Mouse (Mus musculus): ENCODE measurements around the gene Relt. TPM values are rescaled to one million over a fixed set of nuclear protein-coding genes. Genes with fewer than 3 reads are reported as not detected.

Relt gene
- polyA plus RNA-seq, 1 experiment from 2014 or later, result 2.7 TPM

DNA sequence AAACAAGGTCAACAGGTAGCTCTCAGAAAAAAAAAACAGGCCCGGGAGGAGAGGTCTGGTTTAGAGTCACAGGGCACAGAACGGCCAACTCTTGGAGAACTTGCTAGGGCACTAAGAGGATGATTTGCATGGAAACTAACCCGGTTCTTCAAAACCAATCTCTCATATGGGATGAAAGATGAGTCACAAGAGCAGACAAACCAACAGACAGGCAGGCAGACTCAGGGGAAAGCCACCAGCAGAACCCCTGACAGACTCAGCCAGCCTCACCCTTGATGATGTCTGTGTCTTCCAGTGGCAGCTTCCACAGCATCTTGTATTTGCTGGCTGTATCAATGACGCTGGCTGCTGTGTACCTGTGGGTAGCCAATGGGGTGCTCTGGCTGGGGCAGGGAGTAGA lies 18.7 kb upstream of the Relt start:
- H3K4me1 ChIP-seq (replicated peaks; ENCODE audit: control insufficient read depth, insufficient read depth, low read length), result 0 out of 2 replicates have a peak, but pooled peaks cover 3% of the 10 kb centered on the region
- H3K9me3 ChIP-seq (ENCODE audit: control insufficient read depth, low read length), result no peaks in the 10 kb centered on the region
- no peaks in the 10 kb centered on the region for H3K27me3 ChIP-seq (ENCODE audit: control insufficient read depth, insufficient read depth, low read length)
- H3K27ac ChIP-seq (ENCODE audit: low read depth, low read length), result no peak overlapping the region
- H3K9ac ChIP-seq (ENCODE audit: low read length), result no peak overlapping the region
- ATAC-seq (replicated peaks; ENCODE audit: low FRiP score) (no peak), DNase-seq (ENCODE audit: low spot score) (no peak)
- WGBS, result 94% methylated on average over 4 of the region's 4 CpGs
- no peak overlapping the region for H3K4me2 ChIP-seq (ENCODE audit: low read depth, low read length, severe bottlenecking)
- no peaks in the 10 kb centered on the region; the same call in 1 of the 2 replicates for H3K36me3 ChIP-seq (ENCODE audit: control insufficient read depth, insufficient read depth, low read length)
- no peak overlapping the region for H3K4me3 ChIP-seq (ENCODE audit: low read depth, low read length)

DNA sequence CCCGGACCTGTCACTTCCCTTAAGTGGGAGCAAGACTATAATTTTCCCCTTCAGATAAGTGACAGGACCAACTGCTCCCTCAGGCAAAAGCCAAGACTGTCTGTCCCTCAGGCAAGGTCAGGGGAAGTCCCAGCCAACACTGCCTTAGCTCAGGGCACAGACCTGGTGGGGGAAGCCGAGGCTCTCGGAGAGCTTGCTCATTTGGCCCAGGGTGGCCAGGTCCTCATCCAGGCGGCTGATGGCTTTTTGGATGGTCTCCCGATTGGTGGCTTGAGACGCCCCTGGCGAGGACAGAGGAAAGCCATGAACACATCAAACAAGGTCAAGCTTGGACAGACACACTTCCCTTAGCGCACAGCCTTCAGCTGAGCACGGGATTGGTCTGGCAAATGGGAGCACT lies 18.3 kb upstream of the Relt start:
- Histone ChIP-seq H3K27me3 (ENCODE audit: control insufficient read depth, insufficient read depth, low read length) (no peaks in the 10 kb centered on the region), H3K4me1 (replicated peaks; ENCODE audit: control insufficient read depth, insufficient read depth, low read length) (0 out of 2 replicates have a peak, but pooled peaks cover 3% of the 10 kb centered on the region), H3K4me3 (ENCODE audit: low read depth, low read length) (no peak overlapping the region), H3K9me3 (ENCODE audit: control insufficient read depth, low read length) (no peaks in the 10 kb centered on the region), H3K36me3 (ENCODE audit: control insufficient read depth, insufficient read depth, low read length) (peaks cover 2% of the 10 kb centered on the region), H3K27ac (ENCODE audit: low read depth, low read length) (no peak overlapping the region), H3K9ac (ENCODE audit: low read length) (no peak overlapping the region), H3K4me2 (ENCODE audit: low read depth, low read length, severe bottlenecking) (no peak overlapping the region)
- WGBS, result 87% methylated on average over 9 of the region's 9 CpGs
- ATAC-seq (replicated peaks; ENCODE audit: low FRiP score) (no peak), DNase-seq (ENCODE audit: low spot score) (no peak)

DNA sequence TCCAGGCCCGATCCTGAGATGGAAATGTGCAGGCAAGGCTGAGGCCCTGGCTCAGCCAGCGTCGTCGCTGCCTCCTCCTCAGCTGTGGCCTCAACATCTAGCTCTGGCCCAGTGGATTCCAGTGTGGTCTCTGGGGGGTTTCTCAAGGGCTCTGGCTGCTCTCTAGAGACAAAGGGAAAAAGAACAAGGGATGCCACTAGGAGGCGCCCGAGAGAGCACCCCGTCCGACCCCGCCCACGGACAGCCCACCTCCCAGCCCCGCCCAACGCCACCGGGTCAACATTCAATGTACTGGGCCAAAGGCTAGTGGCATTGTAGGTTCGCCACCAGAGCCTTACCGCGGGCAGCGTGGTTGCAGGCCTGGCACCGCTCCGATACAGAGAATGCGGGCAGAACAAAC lies 16.3 kb upstream of the Relt start:
- H3K4me3 ChIP-seq (ENCODE audit: low read depth, low read length), result no peak overlapping the region
- peaks cover 2% of the 10 kb centered on the region for H3K36me3 ChIP-seq (ENCODE audit: control insufficient read depth, insufficient read depth, low read length)
- H3K4me2 ChIP-seq (ENCODE audit: low read depth, low read length, severe bottlenecking), result no peak overlapping the region
- 14% methylated on average over 20 of the region's 20 CpGs for WGBS
- DNase-seq (ENCODE audit: low spot score), result peak; percentile 90
- peak; percentile 53; the same call in 1 of the 2 replicates for ATAC-seq (replicated peaks; ENCODE audit: low FRiP score)
- no peak overlapping the region for H3K27ac ChIP-seq (ENCODE audit: low read depth, low read length)
- 0 out of 2 replicates have a peak, but pooled peaks cover 3% of the 10 kb centered on the region for H3K4me1 ChIP-seq (replicated peaks; ENCODE audit: control insufficient read depth, insufficient read depth, low read length)
- no peaks in the 10 kb centered on the region for H3K27me3 ChIP-seq (ENCODE audit: control insufficient read depth, insufficient read depth, low read length)
- no peaks in the 10 kb centered on the region for H3K9me3 ChIP-seq (ENCODE audit: control insufficient read depth, low read length)
- H3K9ac ChIP-seq (ENCODE audit: low read length), result peak overlapping the region; percentile 27; the same call in 1 of the 2 replicates

DNA sequence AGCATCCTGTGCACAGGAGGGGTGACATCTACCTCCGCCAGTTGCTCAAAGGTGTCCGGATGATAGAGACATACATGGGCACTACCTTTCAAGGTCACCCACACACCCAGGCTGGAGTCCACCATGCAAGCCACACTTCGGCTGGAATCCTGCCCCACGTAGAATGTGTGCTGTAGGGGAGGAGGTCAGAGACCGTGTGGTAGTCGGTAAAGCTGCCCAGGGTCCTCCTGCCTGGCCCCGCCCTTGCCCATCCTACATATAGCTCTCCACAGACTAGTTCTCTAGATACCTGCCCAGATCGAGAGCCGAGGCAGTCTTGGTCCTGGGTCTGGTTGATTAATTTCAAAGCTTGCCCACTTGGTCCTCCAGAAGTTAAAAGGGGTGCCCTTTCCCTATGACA lies 13.5 kb upstream of the Relt start:
- H3K9me3 ChIP-seq (ENCODE audit: control insufficient read depth, low read length), result no peaks in the 10 kb centered on the region
- peaks cover 2% of the 10 kb centered on the region for H3K36me3 ChIP-seq (ENCODE audit: control insufficient read depth, insufficient read depth, low read length)
- DNase-seq (ENCODE audit: low spot score) (no peak), ATAC-seq (replicated peaks; ENCODE audit: low FRiP score) (no peak)
- H3K27ac ChIP-seq (ENCODE audit: low read depth, low read length), result no peak overlapping the region
- no peak overlapping the region for H3K9ac ChIP-seq (ENCODE audit: low read length)
- H3K4me2 ChIP-seq (ENCODE audit: low read depth, low read length, severe bottlenecking), result no peak overlapping the region
- H3K27me3 ChIP-seq (ENCODE audit: control insufficient read depth, insufficient read depth, low read length), result no peaks in the 10 kb centered on the region
- 94% methylated on average over 9 of the region's 9 CpGs for WGBS
- 0 out of 2 replicates have a peak, but pooled peaks cover 3% of the 10 kb centered on the region for H3K4me1 ChIP-seq (replicated peaks; ENCODE audit: control insufficient read depth, insufficient read depth, low read length)
- no peak overlapping the region for H3K4me3 ChIP-seq (ENCODE audit: low read depth, low read length)

DNA sequence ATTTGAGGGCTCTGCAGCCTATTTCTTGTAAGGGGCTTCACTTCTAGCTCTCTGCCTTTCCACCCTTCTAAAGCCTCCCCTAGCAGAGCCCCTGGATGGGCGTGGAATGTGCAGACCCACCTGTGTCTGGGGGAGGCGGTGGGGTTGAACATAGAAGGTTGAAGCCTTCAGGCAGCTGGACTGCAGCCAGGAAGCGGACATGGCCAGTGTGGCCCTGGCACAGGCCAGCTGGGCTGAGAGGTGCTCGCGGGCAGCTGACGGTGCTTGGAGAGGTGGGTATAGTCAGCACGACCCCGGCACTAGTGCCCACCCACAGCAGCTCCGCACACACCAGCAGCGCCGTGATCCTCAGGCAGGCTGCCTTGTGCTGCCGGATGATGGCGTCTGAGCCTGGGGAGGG lies 13.0 kb upstream of the Relt start:
- Histone ChIP-seq H3K9ac (ENCODE audit: low read length) (no peak overlapping the region), H3K9me3 (ENCODE audit: control insufficient read depth, low read length) (no peaks in the 10 kb centered on the region), H3K4me1 (replicated peaks; ENCODE audit: control insufficient read depth, insufficient read depth, low read length) (0 out of 2 replicates have a peak, but pooled peaks cover 3% of the 10 kb centered on the region), H3K27me3 (ENCODE audit: control insufficient read depth, insufficient read depth, low read length) (no peaks in the 10 kb centered on the region), H3K4me3 (ENCODE audit: low read depth, low read length) (no peak overlapping the region), H3K4me2 (ENCODE audit: low read depth, low read length, severe bottlenecking) (no peak overlapping the region), H3K27ac (ENCODE audit: low read depth, low read length) (no peak overlapping the region), H3K36me3 (ENCODE audit: control insufficient read depth, insufficient read depth, low read length) (peaks cover 2% of the 10 kb centered on the region)
- whole genome bisulfite sequencing, result 96% methylated on average over 13 of the region's 13 CpGs
- ATAC-seq (replicated peaks; ENCODE audit: low FRiP score), result no peak
- DNase-seq (ENCODE audit: low spot score), result no peak

DNA sequence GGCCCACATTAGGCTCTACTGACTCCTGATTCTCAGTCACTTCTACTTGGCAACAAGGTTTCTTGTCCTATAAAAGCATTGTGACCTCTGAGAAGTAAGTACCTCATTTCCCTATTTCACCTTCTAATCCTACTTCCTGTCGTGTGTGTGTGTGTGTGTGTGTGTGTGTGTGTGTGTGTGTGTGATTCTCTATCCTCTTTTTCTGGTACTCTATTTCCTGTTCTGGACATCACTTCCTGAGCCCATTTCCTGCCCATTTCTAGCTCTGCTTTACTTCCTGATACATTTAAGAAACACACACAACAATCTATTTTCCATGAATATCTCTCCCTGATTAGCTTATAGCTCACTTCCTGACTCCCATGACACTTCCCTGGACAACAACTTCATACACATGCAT lies 12.6 kb upstream of the Relt start:
- no peaks in the 10 kb centered on the region for H3K9me3 ChIP-seq (ENCODE audit: control insufficient read depth, low read length)
- H3K4me3 ChIP-seq (ENCODE audit: low read depth, low read length), result no peak overlapping the region
- H3K27ac ChIP-seq (ENCODE audit: low read depth, low read length), result no peak overlapping the region
- WGBS, result 89% methylated on average over 1 of the region's 1 CpGs
- H3K27me3 ChIP-seq (ENCODE audit: control insufficient read depth, insufficient read depth, low read length), result no peaks in the 10 kb centered on the region
- H3K4me2 ChIP-seq (ENCODE audit: low read depth, low read length, severe bottlenecking), result no peak overlapping the region
- H3K4me1 ChIP-seq (replicated peaks; ENCODE audit: control insufficient read depth, insufficient read depth, low read length), result 0 out of 2 replicates have a peak, but pooled peaks cover 3% of the 10 kb centered on the region
- DNase-seq (ENCODE audit: low spot score), result no peak
- H3K9ac ChIP-seq (ENCODE audit: low read length), result no peak overlapping the region
- no peak for ATAC-seq (replicated peaks; ENCODE audit: low FRiP score)
- H3K36me3 ChIP-seq (ENCODE audit: control insufficient read depth, insufficient read depth, low read length), result peaks cover 2% of the 10 kb centered on the region

DNA sequence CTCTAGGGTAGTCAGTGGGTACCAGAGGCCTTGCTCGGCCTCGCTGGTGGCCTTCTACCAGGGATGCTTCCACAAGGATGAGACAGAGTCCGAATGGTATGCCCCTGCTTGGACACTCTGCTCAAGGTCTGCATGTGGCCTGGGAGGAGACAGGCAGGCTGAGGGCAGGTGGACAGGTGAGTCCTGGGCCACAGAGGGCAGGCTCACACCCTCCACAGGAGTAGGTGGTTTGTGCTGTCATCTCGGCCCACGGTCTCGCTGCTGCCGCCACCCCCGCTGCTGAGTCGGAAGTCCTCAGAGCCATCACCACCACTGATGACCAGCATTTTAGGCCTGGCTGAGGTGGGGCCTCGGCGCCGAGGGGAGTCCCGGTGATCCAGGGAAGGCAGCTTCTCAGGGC lies 10.0 kb upstream of the Relt start:
- Histone ChIP-seq H3K36me3 (ENCODE audit: control insufficient read depth, insufficient read depth, low read length) (peaks cover 2% of the 10 kb centered on the region), H3K9me3 (ENCODE audit: control insufficient read depth, low read length) (no peaks in the 10 kb centered on the region), H3K9ac (ENCODE audit: low read length) (no peak overlapping the region), H3K4me3 (ENCODE audit: low read depth, low read length) (no peak overlapping the region), H3K4me2 (ENCODE audit: low read depth, low read length, severe bottlenecking) (no peak overlapping the region), H3K27ac (ENCODE audit: low read depth, low read length) (no peak overlapping the region), H3K4me1 (replicated peaks; ENCODE audit: control insufficient read depth, insufficient read depth, low read length) (no peaks in the 10 kb centered on the region), H3K27me3 (ENCODE audit: control insufficient read depth, insufficient read depth, low read length) (no peaks in the 10 kb centered on the region)
- ATAC-seq (replicated peaks; ENCODE audit: low FRiP score), result no peak
- 96% methylated on average over 13 of the region's 13 CpGs for WGBS
- no peak for DNase-seq (ENCODE audit: low spot score)

DNA sequence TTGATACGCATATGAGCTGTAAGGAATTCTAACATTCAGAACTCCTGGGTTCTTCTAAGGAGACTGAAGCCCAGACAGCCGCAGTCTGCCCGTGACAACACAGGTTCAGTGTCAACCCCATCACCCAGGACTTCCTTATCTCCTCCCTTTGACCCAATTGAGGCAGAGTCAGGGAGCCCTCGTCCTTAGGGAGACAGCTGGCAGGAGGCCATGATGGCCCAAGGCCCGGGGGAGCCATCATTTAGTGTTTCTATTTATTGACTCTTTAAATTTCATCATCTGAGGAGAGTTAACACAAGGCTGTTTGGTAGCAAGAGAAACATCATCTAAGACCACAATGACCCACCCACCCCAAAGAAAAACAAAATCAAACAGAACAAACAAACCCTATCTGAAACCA lies 8.6 kb upstream of the Relt start:
- no peaks in the 10 kb centered on the region for H3K9me3 ChIP-seq (ENCODE audit: control insufficient read depth, low read length)
- H3K27ac ChIP-seq (ENCODE audit: low read depth, low read length), result no peak overlapping the region
- H3K36me3 ChIP-seq (ENCODE audit: control insufficient read depth, insufficient read depth, low read length), result peaks cover 2% of the 10 kb centered on the region
- no peak overlapping the region for H3K4me3 ChIP-seq (ENCODE audit: low read depth, low read length)
- H3K4me2 ChIP-seq (ENCODE audit: low read depth, low read length, severe bottlenecking), result no peak overlapping the region
- 94% methylated on average over 5 of the region's 5 CpGs for WGBS
- no peaks in the 10 kb centered on the region for H3K4me1 ChIP-seq (replicated peaks; ENCODE audit: control insufficient read depth, insufficient read depth, low read length)
- H3K27me3 ChIP-seq (ENCODE audit: control insufficient read depth, insufficient read depth, low read length), result no peaks in the 10 kb centered on the region
- H3K9ac ChIP-seq (ENCODE audit: low read length), result no peak overlapping the region
- no peak for DNase-seq (ENCODE audit: low spot score)
- ATAC-seq (replicated peaks; ENCODE audit: low FRiP score), result no peak

DNA sequence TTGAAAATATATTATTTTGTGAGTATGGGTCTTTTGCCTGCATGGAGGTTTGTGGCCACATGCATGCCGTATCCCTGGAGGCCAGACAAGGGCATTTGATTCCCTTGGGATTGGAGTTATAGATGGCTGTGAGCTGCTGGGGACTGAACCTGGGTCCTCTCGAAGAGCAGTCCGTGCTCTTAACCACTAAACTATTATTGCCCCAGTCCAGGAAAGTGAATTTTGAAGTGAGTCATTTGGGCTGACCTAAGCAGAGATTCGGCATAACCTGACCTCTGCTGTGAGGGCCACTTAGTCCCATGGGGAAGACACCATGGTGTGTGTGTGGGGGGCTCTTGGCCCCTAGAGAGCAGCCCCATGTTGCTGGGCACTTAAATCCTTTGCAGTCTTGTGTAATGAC lies 8.1 kb upstream of the Relt start:
- H3K36me3 ChIP-seq (ENCODE audit: control insufficient read depth, insufficient read depth, low read length), result no peaks in the 10 kb centered on the region; the same call in 1 of the 2 replicates
- H3K9me3 ChIP-seq (ENCODE audit: control insufficient read depth, low read length), result no peaks in the 10 kb centered on the region

More for the DNA sequence above, 8.1 kb upstream of the Relt start:
- 86% methylated on average over 4 of the region's 4 CpGs for WGBS
- Histone ChIP-seq H3K4me1 (replicated peaks; ENCODE audit: control insufficient read depth, insufficient read depth, low read length) (no peaks in the 10 kb centered on the region), H3K9ac (ENCODE audit: low read length) (no peak overlapping the region), H3K27ac (ENCODE audit: low read depth, low read length) (no peak overlapping the region), H3K4me2 (ENCODE audit: low read depth, low read length, severe bottlenecking) (no peak overlapping the region), H3K4me3 (ENCODE audit: low read depth, low read length) (no peak overlapping the region), H3K27me3 (ENCODE audit: control insufficient read depth, insufficient read depth, low read length) (no peaks in the 10 kb centered on the region)
- no peak for ATAC-seq (replicated peaks; ENCODE audit: low FRiP score)
- DNase-seq (ENCODE audit: low spot score), result no peak
